Mouse (Mus musculus) ES-Bruce4 (cell line): ENCODE results near the gene Treml1.

Source experiments
- CTCF ChIP-seq: IDR thresholded peaks from one replicate; pipeline ENCODE4 v1.8.1; 2011; ENCODE audit warnings: low read depth, low read length
- EP300 ChIP-seq: IDR thresholded peaks from 2 replicates; pipeline ENCODE4 v1.6.1; 2011; ENCODE audit warnings: low read depth, low read length; ENCODE audit not compliant: insufficient read depth

- TF ChIP-seq EP300 (no peak), CTCF (no peak)
Observed at GRCm38 (mm10) chr17:48326656-48327055, 33.1 kb upstream of the Treml1 start.
